Mouse (Mus musculus) intestine, postnatal 0 days (tissue): ENCODE data around the gene Zpbp2. TPM values are rescaled to one million over a fixed set of nuclear protein-coding genes. Genes with fewer than 3 reads are reported as not detected.

Experiments used
- ATAC-seq: fragments of 200-750 bp; cut with Nextera tagmentation; 2 replicates; pipeline ENCODE4 v1.8.0; 2017; ENCODE audit warnings: mild to moderate bottlenecking, moderate TSS enrichment, moderate library complexity
- H3K27ac ChIP-seq: fragments of 300-500 bp; sonication (generic); 2 replicates; pipeline ENCODE4 v1.5.1; 2014; ENCODE audit warnings: mild to moderate bottlenecking, low read depth, low read length, moderate library complexity
- H3K27me3 ChIP-seq: fragments of 300-500 bp; sonication (generic); replicated peaks from 2 replicates; pipeline ENCODE4 v1.6.1; 2014; ENCODE audit warnings: low read length, mixed read lengths; ENCODE audit not compliant: control insufficient read depth, insufficient read depth
- H3K36me3 ChIP-seq: fragments of 300-500 bp; sonication (generic); 2 replicates; pipeline ENCODE4 v1.6.1; 2014; ENCODE audit warnings: mild to moderate bottlenecking, moderate library complexity; ENCODE audit not compliant: control insufficient read depth, insufficient read depth
- H3K4me1 ChIP-seq: fragments of 300-500 bp; sonication (generic); replicated peaks from 2 replicates; pipeline ENCODE4 v1.6.1; 2014; ENCODE audit warnings: antibody characterized with exemption, low read length, mixed read lengths; ENCODE audit not compliant: control insufficient read depth, insufficient read depth
- H3K4me2 ChIP-seq: fragments of 300-500 bp; sonication (generic); replicated peaks from 2 replicates; pipeline ENCODE4 v1.6.1; 2014; ENCODE audit warnings: low read depth, mild to moderate bottlenecking, moderate library complexity
- H3K4me3 ChIP-seq: fragments of 300-500 bp; sonication (generic); 2 replicates; pipeline ENCODE4 v1.5.1; 2014; ENCODE audit warnings: low read depth, low read length
- H3K9ac ChIP-seq: fragments of 300-500 bp; sonication (generic); 2 replicates; pipeline ENCODE4 v1.6.1; 2014; ENCODE audit warnings: mild to moderate bottlenecking, low read depth, low read length
- H3K9me3 ChIP-seq: fragments of 300-500 bp; sonication (generic); 2 replicates; pipeline ENCODE4 v1.6.1; 2016; ENCODE audit warnings: mixed run types; ENCODE audit not compliant: control insufficient read depth
- CTCF ChIP-seq: sonication (generic); IDR thresholded peaks from 2 replicates; pipeline ENCODE4 v1.5.1; 2016; ENCODE audit warnings: low read depth, mild to moderate bottlenecking, control low read depth, antibody characterized with exemption, moderate library complexity
- WGBS: fragments of 180-500 bp; shearing (Covaris S2); extraction: QIAGEN DNeasy Blood & Tissue Kit; methylation state at CpG from one replicate; pipeline ENCODE4 v1.1.7; 2014; 5-methylcytosine and 5-hydroxymethylcytosine counted together
- polyA plus RNA-seq: library from polyadenylated mRNA; unstranded; fragments of >200 nt; fragmentation: Nextera tagmentation; extraction: Ambion mirVana; gene quantifications from 2 replicates; pipeline ENCODE4 v1.2.1, GENCODE M21; 2015

Gene Zpbp2
- polyA plus RNA-seq, 1 experiment from 2014 or later = 3.2 TPM

- peak overlapping the region; percentile 78 for H3K4me3 ChIP-seq
- no peaks in the 10 kb centered on the region for H3K4me1 ChIP-seq
- 21% methylated on average over 20 of the region's 20 CpGs for WGBS
- peaks cover 41% of the 10 kb centered on the region for H3K27me3 ChIP-seq
- H3K9me3 ChIP-seq = no peaks in the 10 kb centered on the region
- H3K4me2 ChIP-seq = peak overlapping the region; percentile 84
- peak overlapping the region; percentile 52 for H3K9ac ChIP-seq
- H3K27ac ChIP-seq = no peak overlapping the region
- no peak for ATAC-seq
- no peaks in the 10 kb centered on the region for H3K36me3 ChIP-seq
- no peak for TF ChIP-seq CTCF
Measured at GRCm38 (mm10) chr11:98550311-98550974, 454 bp upstream of the Zpbp2 start.

DNA sequence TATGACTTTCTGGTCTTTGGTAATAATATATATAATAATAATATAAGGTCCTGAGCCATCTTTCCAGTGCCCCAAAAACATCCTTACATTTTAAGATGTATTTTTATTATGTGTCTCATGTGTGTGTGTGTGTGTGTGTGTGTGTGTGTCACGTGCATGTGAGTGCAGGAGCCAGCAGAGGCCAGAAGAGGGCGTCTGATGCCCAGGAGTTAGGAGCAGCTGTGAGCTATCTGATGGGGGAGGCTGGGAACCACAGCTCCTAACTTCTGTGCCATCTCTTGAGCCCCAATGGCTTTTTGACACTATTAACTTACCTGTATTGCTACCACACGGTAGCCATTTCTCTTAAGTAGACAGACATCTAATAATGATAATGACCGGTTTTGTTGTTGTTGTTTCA, 3.1 kb downstream of the Zpbp2 start:
- no peaks in the 10 kb centered on the region for H3K36me3 ChIP-seq
- H3K4me3 ChIP-seq = no peak overlapping the region
- WGBS = 91% methylated on average over 4 of the region's 4 CpGs
- H3K27ac ChIP-seq = no peak overlapping the region
- H3K9me3 ChIP-seq = no peaks in the 10 kb centered on the region
- peak; percentile 22; the same call in 1 of the 2 replicates for TF ChIP-seq CTCF
- no peak for ATAC-seq
- no peaks in the 10 kb centered on the region for H3K4me1 ChIP-seq
- no peak overlapping the region for H3K4me2 ChIP-seq
- no peak overlapping the region for H3K9ac ChIP-seq
- H3K27me3 ChIP-seq = peaks cover 10% of the 10 kb centered on the region; the same call in 1 of the 2 replicates

GRCm38 (mm10) chr11:98555124-98555700, 4.3 kb downstream of the Zpbp2 start:
- H3K27me3 ChIP-seq = peaks cover 5% of the 10 kb centered on the region; the same call in 1 of the 2 replicates
- no peaks in the 10 kb centered on the region for H3K36me3 ChIP-seq
- H3K4me2 ChIP-seq = no peak overlapping the region
- ATAC-seq = no peak
- peak; percentile 79 for TF ChIP-seq CTCF
- 44% methylated on average over 12 of the region's 12 CpGs for WGBS
- H3K4me1 ChIP-seq = no peaks in the 10 kb centered on the region
- no peak overlapping the region for H3K27ac ChIP-seq
- H3K9me3 ChIP-seq = no peaks in the 10 kb centered on the region
- H3K4me3 ChIP-seq = no peak overlapping the region
- no peak overlapping the region for H3K9ac ChIP-seq

DNA sequence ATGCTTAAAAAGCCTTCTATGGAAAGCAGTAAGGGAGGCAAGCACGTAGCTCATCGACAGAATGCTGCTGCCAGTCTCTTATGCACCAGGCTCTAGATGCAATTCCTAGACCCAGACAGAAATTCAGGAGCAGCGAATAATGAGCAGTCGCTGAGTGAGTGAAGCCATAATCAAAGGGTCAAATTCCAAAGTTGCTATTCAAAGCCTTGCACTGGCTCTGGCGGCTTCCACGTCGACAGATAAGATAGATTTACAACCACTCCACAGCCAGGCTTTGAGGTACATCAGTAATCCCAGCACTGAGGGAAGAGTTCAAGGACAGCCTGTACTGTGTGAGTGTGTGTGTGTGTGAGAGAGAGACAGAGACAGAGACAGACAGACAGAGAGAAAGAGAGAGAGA, 10.0 kb downstream of the Zpbp2 start:
- no peak overlapping the region for H3K4me2 ChIP-seq
- H3K9ac ChIP-seq = no peak overlapping the region
- H3K4me3 ChIP-seq = no peak overlapping the region
- TF ChIP-seq CTCF = no peak
- no peaks in the 10 kb centered on the region for H3K27me3 ChIP-seq
- H3K36me3 ChIP-seq = no peaks in the 10 kb centered on the region
- H3K4me1 ChIP-seq = peaks cover 8% of the 10 kb centered on the region; the same call in 1 of the 2 replicates
- no peaks in the 10 kb centered on the region for H3K9me3 ChIP-seq
- ATAC-seq = peak; percentile 71
- H3K27ac ChIP-seq = peak overlapping the region; percentile 92
- WGBS = 13% methylated on average over 7 of the region's 7 CpGs

DNA sequence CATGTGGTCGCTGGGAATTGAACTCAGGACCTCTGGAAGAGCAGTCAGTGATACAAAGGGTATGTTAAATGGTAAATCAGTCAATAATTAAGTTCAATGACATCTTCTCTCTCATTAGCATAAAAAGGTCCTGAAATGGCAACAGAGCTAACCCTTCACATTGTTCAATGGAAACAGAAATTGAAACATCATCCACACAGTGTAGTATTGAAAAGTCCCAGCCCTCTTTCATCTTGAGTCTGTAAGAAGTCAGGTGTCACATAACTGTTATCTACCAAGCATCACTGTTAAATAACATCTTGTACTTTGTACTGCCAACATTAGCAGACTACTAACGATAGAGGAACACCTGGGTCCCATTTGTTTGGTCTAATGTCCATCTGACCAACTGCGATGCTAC, 12.1 kb downstream of the Zpbp2 start:
- no peak for TF ChIP-seq CTCF

DNA sequence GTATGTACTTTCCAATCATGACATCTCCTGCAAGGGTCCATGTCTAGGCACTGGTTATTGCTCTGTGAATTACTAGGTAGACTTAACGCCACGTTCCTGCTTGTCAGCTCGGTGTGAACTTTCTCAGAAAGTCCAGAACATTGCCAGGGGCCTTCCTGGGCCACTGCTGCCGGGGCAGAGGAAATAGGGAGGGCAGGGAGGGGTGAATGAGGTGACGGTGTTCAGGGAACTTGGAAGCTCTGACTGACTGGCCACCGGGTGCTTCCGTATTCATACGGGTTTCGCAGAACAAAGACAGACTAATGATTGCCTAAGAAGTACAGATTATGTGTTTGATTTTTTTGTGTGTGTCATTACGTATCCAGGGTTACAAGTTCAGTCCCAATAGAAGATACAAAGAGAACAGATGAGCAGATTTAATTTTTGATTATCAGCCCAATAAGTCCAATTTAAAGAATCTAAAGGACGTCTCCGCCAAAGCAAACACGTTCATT, 13.1 kb downstream of the Zpbp2 start:
- Histone ChIP-seq H3K36me3 (no peaks in the 10 kb centered on the region), H3K4me3 (no peak overlapping the region), H3K27me3 (no peaks in the 10 kb centered on the region), H3K27ac (peak overlapping the region; percentile 92), H3K4me1 (peaks cover 8% of the 10 kb centered on the region; the same call in 1 of the 2 replicates), H3K9me3 (no peaks in the 10 kb centered on the region), H3K9ac (no peak overlapping the region), H3K4me2 (0 out of 2 replicates have a peak overlapping the region, but pooled peaks have one; percentile 13)
- ATAC-seq = peak; percentile 73
- no peak for TF ChIP-seq CTCF
- WGBS = 32% methylated on average over 13 of the region's 13 CpGs

More for the DNA sequence above, 12.1 kb downstream of the Zpbp2 start:
- no peak overlapping the region for H3K4me3 ChIP-seq
- H3K27me3 ChIP-seq = no peaks in the 10 kb centered on the region
- no peak overlapping the region for H3K4me2 ChIP-seq
- no peak overlapping the region for H3K9ac ChIP-seq
- 45% methylated on average over 3 of the region's 3 CpGs for WGBS
- peak; percentile 37 for ATAC-seq
- H3K27ac ChIP-seq = peak overlapping the region; percentile 92
- no peaks in the 10 kb centered on the region for H3K36me3 ChIP-seq
- no peaks in the 10 kb centered on the region for H3K9me3 ChIP-seq
- H3K4me1 ChIP-seq = peaks cover 8% of the 10 kb centered on the region; the same call in 1 of the 2 replicates
